Mouse (Mus musculus): ENCODE data around the gene Ube2e1. TPM values are rescaled to one million over a fixed set of nuclear protein-coding genes. Genes with fewer than 3 reads are reported as not detected.
A peak's percentile ranks its signal among the peaks of the same experiment; 100 is the strongest.

The Ube2e1 gene
- 183 and 188 TPM in 2 replicates for polyA plus RNA-seq (2016; fragmentation: Nextera tagmentation; extraction: Ambion mirVana)

GRCm38 (mm10) chr14:18331693-18332131 is at the start of gene Ube2e1:
Gene Ube2e1, minus strand, starts transcription at chr14:18331859.
- Histone ChIP-seq H3K9me3 (replicated peaks) (no peaks in the 10 kb centered on the region), H3K4me1 (peaks cover 27% of the 10 kb centered on the region), H3K27me3 (ENCODE audit: low read depth, poor library complexity, severe bottlenecking) (no peaks in the 10 kb centered on the region), H3K27ac (peak within 1 kb of the TSS; percentile 97), H3K36me3 (peaks cover 10% of the 10 kb centered on the region), H3K4me3 (peak within 1 kb of the TSS; percentile 92)
- peak; percentile 86 for DNase-seq (ENCODE audit: low spot score)
- WGBS = under 1% methylated on average over 39 of the region's 39 CpGs

- DNase-seq (ENCODE audit: low spot score) = no peak
- Histone ChIP-seq H3K4me1 (no peaks in the 10 kb centered on the region), H3K36me3 (no peaks in the 10 kb centered on the region), H3K9me3 (replicated peaks) (no peaks in the 10 kb centered on the region), H3K27ac (no peak overlapping the region), H3K27me3 (ENCODE audit: low read depth, poor library complexity, severe bottlenecking) (no peaks in the 10 kb centered on the region), H3K4me3 (no peak overlapping the region)
- 92% methylated on average over 5 of the region's 5 CpGs for WGBS
Observed at GRCm38 (mm10) chr14:18379841-18380240, 48.2 kb upstream of the Ube2e1 start.

GRCm38 (mm10) chr14:18377944-18378575 is 46.4 kb upstream of the Ube2e1 start:
- peak; percentile 35 for DNase-seq (ENCODE audit: low spot score)
- WGBS = 63% methylated on average over 8 of the region's 8 CpGs

GRCm38 (mm10) chr14:18376206-18376605 is 44.5 kb upstream of the Ube2e1 start:
- Histone ChIP-seq H3K4me3 (no peak overlapping the region), H3K27me3 (ENCODE audit: low read depth, poor library complexity, severe bottlenecking) (no peaks in the 10 kb centered on the region), H3K4me1 (peaks cover 21% of the 10 kb centered on the region), H3K27ac (no peak overlapping the region), H3K9me3 (replicated peaks) (no peaks in the 10 kb centered on the region), H3K36me3 (no peaks in the 10 kb centered on the region)
- 92% methylated on average over 3 of the region's 3 CpGs for WGBS
- DNase-seq (ENCODE audit: low spot score) = no peak

More at GRCm38 (mm10) chr14:18377944-18378575, 46.4 kb upstream of the Ube2e1 start:
- Histone ChIP-seq H3K27ac (no peak overlapping the region), H3K4me3 (no peak overlapping the region), H3K9me3 (replicated peaks) (no peaks in the 10 kb centered on the region), H3K27me3 (ENCODE audit: low read depth, poor library complexity, severe bottlenecking) (no peaks in the 10 kb centered on the region), H3K36me3 (no peaks in the 10 kb centered on the region), H3K4me1 (peaks cover 16% of the 10 kb centered on the region)

- no peak overlapping the region for H3K4me3 ChIP-seq
- H3K36me3 ChIP-seq = no peaks in the 10 kb centered on the region
- H3K27me3 ChIP-seq (ENCODE audit: low read depth, poor library complexity, severe bottlenecking) = no peaks in the 10 kb centered on the region
- WGBS = 50% methylated on average over 6 of the region's 6 CpGs
- H3K9me3 ChIP-seq (replicated peaks) = no peaks in the 10 kb centered on the region
- peak overlapping the region; percentile 83 for H3K27ac ChIP-seq
- peaks cover 21% of the 10 kb centered on the region for H3K4me1 ChIP-seq
- DNase-seq (ENCODE audit: low spot score) = peak; percentile 37
Observed at GRCm38 (mm10) chr14:18373758-18374405, 42.2 kb upstream of the Ube2e1 start.

GRCm38 (mm10) chr14:18372761-18373610 is 41.3 kb upstream of the Ube2e1 start:
- peak overlapping the region; percentile 83 for H3K27ac ChIP-seq
- peaks cover 21% of the 10 kb centered on the region for H3K4me1 ChIP-seq
- 72% methylated on average over 9 of the region's 9 CpGs for WGBS
- H3K4me3 ChIP-seq = no peak overlapping the region
- no peaks in the 10 kb centered on the region for H3K36me3 ChIP-seq
- H3K27me3 ChIP-seq (ENCODE audit: low read depth, poor library complexity, severe bottlenecking) = no peaks in the 10 kb centered on the region
- peak; percentile 37 for DNase-seq (ENCODE audit: low spot score)
- H3K9me3 ChIP-seq (replicated peaks) = no peaks in the 10 kb centered on the region

GRCm38 (mm10) chr14:18369031-18369430 is 37.4 kb upstream of the Ube2e1 start:
- Histone ChIP-seq H3K27ac (no peak overlapping the region), H3K36me3 (no peaks in the 10 kb centered on the region), H3K4me3 (no peak overlapping the region), H3K9me3 (replicated peaks) (no peaks in the 10 kb centered on the region), H3K4me1 (peaks cover 17% of the 10 kb centered on the region), H3K27me3 (ENCODE audit: low read depth, poor library complexity, severe bottlenecking) (no peaks in the 10 kb centered on the region)
- DNase-seq (ENCODE audit: low spot score) = no peak

GRCm38 (mm10) chr14:18367025-18367424 is 35.4 kb upstream of the Ube2e1 start:
- WGBS = 59% methylated on average over 5 of the region's 5 CpGs
- DNase-seq (ENCODE audit: low spot score) = no peak
- 0 out of 2 replicates have a peak, but pooled peaks cover 3% of the 10 kb centered on the region for H3K4me1 ChIP-seq
- H3K27ac ChIP-seq = no peak overlapping the region
- no peaks in the 10 kb centered on the region for H3K27me3 ChIP-seq (ENCODE audit: low read depth, poor library complexity, severe bottlenecking)
- H3K9me3 ChIP-seq (replicated peaks) = no peaks in the 10 kb centered on the region
- H3K4me3 ChIP-seq = no peak overlapping the region
- H3K36me3 ChIP-seq = no peaks in the 10 kb centered on the region

GRCm38 (mm10) chr14:18364321-18364720 is 32.7 kb upstream of the Ube2e1 start:
- WGBS = 51% methylated on average over 3 of the region's 3 CpGs
- H3K4me1 ChIP-seq = 0 out of 2 replicates have a peak, but pooled peaks cover 3% of the 10 kb centered on the region
- DNase-seq (ENCODE audit: low spot score) = no peak
- no peak overlapping the region for H3K27ac ChIP-seq
- H3K36me3 ChIP-seq = no peaks in the 10 kb centered on the region
- H3K4me3 ChIP-seq = no peak overlapping the region
- H3K27me3 ChIP-seq (ENCODE audit: low read depth, poor library complexity, severe bottlenecking) = no peaks in the 10 kb centered on the region
- H3K9me3 ChIP-seq (replicated peaks) = no peaks in the 10 kb centered on the region

- WGBS = 69% methylated on average over 2 of the region's 2 CpGs
- no peak for DNase-seq (ENCODE audit: low spot score)
- no peaks in the 10 kb centered on the region for H3K4me1 ChIP-seq
Observed at GRCm38 (mm10) chr14:18356442-18356841, 24.8 kb upstream of the Ube2e1 start.

GRCm38 (mm10) chr14:18355514-18356190 is 24.0 kb upstream of the Ube2e1 start:
- H3K4me1 ChIP-seq = no peaks in the 10 kb centered on the region
- H3K9me3 ChIP-seq (replicated peaks) = no peaks in the 10 kb centered on the region
- no peak overlapping the region for H3K27ac ChIP-seq
- no peak for DNase-seq (ENCODE audit: low spot score)
- H3K27me3 ChIP-seq (ENCODE audit: low read depth, poor library complexity, severe bottlenecking) = no peaks in the 10 kb centered on the region
- 80% methylated on average over 6 of the region's 6 CpGs for WGBS
- no peaks in the 10 kb centered on the region for H3K36me3 ChIP-seq
- no peak overlapping the region for H3K4me3 ChIP-seq

More at GRCm38 (mm10) chr14:18356442-18356841, 24.8 kb upstream of the Ube2e1 start:
- Histone ChIP-seq H3K36me3 (no peaks in the 10 kb centered on the region), H3K27ac (no peak overlapping the region), H3K9me3 (replicated peaks) (no peaks in the 10 kb centered on the region), H3K27me3 (ENCODE audit: low read depth, poor library complexity, severe bottlenecking) (no peaks in the 10 kb centered on the region), H3K4me3 (no peak overlapping the region)

GRCm38 (mm10) chr14:18353525-18353924 is 21.9 kb upstream of the Ube2e1 start:
- no peak overlapping the region for H3K27ac ChIP-seq
- no peak overlapping the region for H3K4me3 ChIP-seq
- WGBS = 75% methylated on average over 3 of the region's 3 CpGs
- H3K4me1 ChIP-seq = no peaks in the 10 kb centered on the region
- no peaks in the 10 kb centered on the region for H3K27me3 ChIP-seq (ENCODE audit: low read depth, poor library complexity, severe bottlenecking)
- DNase-seq (ENCODE audit: low spot score) = no peak
- H3K36me3 ChIP-seq = no peaks in the 10 kb centered on the region
- no peaks in the 10 kb centered on the region for H3K9me3 ChIP-seq (replicated peaks)

Measured in limb, embryonic 10.5 days (tissue).